Mouse (Mus musculus): ENCODE data around the gene Brf1. TPM values are rescaled to one million over a fixed set of nuclear protein-coding genes. Genes with fewer than 3 reads are reported as not detected.
A peak's percentile ranks its signal among the peaks of the same experiment; 100 is the strongest.

Gene Brf1
- total RNA-seq (2021): 10 to 100 TPM; 21.4 to 26.4 TPM
- long read RNA-seq, experiment 1, partial matches to known transcripts: 0 of 2 reads
- long read RNA-seq, experiment 1, other reads (novel, unspliced or antisense): 2 of 2 reads
- long read RNA-seq, experiment 2: 0 reads

DNA sequence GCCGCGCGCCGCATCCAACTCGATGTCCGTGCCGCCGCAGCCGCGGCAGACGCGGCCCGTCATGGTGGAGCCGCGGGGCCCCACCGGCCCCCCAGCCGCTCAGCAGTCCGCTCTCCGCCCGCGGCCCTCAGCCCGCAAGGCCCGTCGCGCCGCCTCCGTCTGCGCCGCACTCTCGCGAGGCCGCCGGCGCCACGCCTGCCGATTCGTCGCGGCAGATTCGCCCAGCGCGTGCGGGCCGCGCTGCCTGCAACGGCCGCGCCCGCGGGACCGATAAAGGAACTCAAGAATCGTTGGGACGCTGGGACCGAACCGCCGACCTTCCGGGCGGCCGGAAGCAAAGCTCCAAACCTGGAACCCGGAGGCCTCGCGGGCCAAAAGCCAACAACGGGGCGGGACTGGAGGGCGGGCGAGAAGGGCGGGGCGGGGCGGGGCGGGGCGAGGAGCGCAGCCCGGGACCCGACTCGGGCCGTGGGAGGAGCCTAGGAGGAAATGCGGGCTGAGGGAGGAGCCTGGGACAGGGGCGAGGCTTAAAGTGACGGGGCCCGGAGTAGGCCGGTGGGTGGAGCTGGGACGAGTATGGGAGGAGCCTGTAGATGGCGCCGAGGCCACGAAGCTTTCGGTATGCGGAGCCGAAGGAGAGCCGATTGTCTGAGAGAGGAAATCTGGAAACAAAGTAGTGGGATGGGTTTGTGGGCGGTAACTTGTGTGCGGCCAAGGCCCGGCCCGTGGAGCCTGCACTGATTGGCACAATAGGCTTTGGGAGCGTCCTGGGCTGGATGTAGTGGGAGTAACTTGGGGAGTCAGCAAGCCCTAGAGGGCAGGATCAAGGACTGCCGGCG is at the start of gene Brf1:
Brf1 (minus strand) TSS at position 411 of the 839 bp plus-strand sequence.
- DNase-seq: peak; percentile 97 to 99

DNA sequence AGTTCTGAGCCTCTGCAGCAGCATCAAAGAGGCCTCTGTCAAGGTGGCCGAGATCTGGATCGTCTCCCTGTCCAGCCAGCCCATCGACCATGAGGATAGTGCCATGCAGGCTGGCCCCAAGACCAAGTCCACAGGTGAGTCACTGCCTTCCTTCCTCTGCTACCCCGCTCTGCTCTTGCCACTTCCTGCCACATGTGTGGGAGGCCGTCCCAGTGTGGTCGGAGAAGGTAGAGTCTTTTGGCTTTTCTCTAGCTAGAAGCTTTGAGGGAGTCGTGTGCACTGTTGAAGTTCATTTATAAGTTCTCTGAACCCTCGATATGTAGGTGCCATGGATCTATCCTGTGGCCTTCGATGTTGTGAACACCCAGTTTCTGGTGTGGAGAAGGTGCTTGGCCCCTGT is 49.3 kb upstream of the Brf1 start:
- no peak for DNase-seq

DNA sequence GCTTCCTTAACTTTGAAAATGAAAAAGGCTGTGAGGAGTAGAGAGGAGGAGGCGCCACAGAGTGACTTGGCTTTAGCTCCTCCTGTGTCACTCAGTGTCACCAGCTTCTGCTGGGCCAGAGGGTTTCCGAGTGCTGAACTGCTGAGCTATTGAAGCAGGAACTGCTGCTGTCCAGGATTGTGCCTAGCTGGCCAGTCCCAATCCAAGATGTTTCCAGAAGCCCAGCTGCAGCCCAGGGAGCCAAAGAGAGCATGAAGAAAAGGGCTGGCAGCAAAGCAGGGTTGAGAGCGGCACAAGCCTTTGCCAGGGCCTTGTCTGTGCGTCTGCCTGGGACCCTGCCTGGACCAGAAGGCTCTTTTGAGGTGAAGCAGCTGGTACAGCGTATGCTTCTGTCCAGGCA is 47.6 kb upstream of the Brf1 start:
- no peak for DNase-seq

DNA sequence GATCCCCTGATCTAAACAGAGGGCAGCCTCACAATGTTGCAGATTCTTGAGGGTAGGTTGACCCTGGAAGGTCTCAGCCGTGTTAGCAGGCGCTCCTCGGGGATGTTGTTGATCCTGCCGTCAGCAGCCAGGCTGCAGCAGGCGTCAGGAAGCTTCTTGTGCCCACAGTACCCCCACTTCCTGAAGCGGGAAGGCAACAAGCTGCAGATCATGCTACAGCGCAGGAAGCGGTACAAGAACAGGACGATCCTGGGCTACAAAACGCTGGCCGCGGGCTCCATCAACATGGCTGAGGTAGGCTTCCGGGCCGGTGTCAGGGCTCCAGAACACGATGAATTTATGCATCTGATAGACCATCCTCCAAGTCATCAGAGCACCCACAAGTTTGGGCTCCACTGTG is 46.4 kb upstream of the Brf1 start:
- no peak for DNase-seq

DNA sequence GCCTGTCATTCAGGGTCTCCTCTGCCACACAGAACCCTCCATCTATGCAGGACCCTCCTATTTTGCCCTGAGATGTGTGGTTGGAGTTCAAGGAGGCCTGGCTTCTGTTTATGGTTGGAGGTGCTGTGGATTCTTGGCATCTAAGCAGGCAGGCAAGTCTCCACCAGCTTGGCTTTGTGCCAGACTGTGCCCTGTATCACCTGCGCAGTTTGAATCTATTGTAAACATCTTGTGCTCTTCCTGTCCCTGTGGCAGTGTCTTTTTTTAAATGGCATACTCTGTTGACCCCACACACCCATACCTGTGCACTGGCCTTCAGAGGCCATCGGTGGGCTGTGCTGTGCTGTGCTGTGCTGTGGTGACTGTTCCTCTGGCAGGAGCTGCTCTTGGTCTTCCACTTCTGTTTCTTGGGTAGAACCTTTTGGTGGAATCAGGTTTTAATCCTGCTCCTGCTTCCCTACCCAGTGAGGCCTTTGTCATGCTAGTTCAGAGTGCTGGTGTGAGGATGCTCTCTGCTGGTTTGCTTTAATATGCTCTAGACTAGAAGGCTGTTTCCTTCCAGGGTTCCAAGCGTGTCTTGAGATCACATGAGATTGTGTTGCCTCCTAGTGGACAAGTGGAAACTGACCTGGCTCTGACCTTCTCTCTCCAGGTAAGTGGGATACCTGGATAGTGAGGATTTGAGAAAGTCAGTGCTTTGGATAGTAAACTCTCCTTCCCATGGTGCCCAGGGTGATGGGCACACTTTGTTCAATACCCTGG is 44.6 kb upstream of the Brf1 start:
- peak; percentile 34 to 68 for DNase-seq

DNA sequence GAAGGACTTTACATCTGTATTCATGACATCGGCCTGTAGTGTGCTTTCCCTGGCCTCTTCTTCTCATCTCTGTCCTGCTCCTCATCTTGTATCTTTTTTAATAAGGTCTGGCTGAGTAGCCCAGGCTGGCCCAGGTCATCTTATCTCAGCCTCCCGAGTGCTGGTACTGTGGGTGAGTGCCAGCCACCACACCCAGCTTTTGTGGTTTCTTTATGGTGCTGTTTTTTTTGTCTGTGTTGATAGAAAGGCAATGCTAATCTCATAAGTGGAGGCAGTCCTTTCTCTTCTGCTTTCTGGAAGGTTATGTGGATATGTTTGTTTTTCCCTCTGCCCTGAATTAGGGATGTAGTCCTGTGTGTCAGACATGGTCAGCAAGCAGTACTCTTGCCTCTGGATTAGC is 42.0 kb upstream of the Brf1 start:
- DNase-seq: no peak

DNA sequence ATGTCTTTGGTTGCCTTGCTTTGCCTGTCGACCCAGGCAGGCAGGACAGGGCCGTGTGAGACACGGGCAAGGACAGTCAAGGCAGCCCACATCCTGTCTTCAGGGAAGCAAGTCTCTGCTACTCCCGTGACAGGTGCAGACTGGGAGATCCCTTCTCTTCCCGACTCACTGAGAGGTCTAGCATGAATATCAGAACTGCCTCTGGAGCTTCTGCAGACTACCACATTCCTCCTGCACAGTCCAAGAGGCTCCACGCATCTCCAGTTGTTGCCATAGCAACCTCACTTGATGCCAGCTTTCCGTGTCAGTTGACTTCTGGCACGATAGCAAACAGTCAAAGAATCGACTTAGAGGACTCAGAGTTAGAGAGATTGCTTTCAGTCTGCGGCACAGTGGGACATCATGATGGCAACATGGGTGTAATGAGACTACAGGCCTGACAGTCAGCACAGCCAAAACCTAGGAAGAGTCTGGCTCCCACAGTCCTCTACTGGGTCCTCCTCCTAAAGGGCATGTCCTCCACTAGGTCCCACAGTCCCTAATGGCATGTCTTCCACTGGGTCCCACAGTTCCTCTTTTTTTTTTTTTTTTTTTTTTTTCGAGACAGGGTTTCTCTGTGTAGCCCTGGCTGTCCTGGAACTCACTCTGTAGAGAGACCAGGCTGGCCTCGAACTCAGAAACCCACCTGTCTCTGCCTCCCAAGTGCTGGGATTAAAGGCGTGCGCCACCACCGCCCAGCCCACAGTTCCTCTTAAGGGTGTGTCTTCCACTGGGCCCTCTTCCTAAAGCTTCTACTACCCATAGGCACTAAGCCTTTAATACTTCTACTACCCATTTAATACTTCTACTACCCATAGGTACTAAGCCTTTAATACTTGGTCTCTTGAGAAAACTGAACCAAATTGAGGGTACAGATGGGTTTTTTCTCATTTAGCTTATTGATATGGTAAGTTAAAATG is 41.3 kb upstream of the Brf1 start:
- peak; percentile 58 to 74 for DNase-seq

DNA sequence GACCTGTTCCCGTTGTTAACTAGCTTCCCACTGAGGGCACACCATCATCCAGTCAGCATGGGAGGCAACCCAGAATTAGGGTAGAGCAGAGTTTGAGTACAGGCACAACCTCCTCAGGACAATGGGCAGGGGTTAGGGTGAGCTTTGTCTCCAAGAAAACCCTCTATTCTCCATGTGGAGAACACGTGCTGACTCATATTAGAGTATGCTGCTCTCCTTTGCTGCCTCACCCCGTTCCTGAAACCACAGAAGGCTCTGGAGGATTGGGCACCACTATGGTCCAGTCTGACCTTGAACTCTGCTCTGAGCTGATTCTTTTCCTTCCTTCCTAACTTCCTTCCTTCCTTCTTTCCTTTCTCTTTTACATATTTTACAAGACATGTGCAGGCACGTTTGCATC is 37.9 kb upstream of the Brf1 start:
- no peak for DNase-seq

DNA sequence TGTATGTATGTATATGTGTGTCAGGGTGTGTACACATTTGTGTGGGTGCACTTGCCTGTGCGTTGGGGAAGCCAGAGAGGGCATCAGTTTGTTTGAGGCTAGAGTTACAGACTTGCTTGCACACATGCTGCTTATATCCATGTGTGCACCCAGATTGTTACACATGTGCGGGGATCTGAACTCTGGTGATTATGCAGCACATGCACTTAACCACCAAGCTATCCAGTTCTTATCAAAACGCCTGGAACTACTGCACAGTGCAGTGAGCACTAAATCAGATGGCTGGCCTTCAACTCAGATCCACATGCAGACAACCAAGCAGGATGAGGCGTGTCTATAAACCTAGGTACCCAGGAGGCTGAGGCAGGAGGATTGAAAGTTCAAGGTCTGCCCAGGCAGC is 36.5 kb upstream of the Brf1 start:
- no peak for DNase-seq

DNA sequence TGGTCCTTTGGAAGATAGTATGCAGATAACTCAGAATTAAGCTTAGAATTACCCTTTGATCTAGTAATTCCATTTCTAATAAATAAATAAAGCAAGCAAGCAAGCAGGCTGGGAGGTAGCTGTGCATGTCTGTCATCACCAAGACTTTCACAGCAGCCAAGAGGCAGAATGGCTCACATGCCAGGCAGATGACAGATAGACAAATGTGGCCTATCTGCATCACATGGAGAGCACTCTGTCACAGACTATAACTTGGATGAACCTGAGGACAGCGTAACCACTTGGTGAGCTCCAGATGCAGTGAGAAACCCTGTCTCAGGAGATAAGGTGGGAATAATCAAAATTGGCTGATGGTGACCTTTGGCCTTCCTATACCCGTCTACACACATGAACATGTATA is 34.6 kb upstream of the Brf1 start:
- peak in 1 of 2 experiments; percentile 37 for DNase-seq

DNA sequence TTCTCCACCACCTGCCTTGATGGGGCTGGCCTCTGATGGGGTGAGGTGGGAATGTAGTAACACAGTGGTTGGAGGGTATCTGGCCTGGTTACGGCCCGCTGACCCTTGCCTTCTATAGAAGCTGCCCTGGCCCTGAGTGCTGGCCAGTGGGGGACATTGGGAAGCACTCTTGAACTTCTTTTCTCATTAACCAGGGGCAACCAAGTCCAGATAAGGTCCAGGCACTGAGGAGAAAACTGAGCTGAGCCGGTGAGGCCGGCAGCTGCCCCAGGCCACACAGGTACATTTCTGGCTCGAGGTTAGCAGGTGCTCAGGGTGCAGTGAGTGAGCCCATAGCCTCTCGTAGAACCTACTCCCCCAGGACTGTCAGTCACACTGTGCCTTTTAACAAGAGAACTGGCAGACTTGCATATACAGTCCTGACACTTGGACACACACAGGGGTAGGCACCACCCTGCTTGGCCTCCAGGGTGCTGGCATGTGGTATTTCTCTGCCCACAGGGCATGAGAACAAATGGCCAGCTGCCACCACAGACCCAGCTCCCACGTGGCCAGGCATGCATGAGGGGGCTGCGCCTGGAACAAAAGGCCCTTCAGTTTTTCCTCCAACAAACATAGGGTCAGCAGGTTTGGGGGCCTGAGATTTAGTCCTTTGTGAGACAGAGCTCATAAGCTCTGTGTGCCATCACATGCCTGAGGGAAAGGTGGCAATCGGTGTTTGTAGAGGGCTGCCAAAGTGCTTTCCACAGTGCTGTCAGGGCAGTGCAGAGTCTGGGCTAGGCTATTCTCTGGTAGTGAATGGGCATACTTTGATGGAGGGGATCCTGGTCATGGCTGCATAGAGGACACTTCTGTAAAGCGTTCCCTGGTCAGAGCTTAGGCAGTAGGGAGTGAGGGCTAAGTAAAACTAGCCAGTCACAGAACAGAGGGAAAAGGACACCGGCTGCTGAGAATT is 32.1 kb upstream of the Brf1 start:
- DNase-seq: peak; percentile 63 to 65

DNA sequence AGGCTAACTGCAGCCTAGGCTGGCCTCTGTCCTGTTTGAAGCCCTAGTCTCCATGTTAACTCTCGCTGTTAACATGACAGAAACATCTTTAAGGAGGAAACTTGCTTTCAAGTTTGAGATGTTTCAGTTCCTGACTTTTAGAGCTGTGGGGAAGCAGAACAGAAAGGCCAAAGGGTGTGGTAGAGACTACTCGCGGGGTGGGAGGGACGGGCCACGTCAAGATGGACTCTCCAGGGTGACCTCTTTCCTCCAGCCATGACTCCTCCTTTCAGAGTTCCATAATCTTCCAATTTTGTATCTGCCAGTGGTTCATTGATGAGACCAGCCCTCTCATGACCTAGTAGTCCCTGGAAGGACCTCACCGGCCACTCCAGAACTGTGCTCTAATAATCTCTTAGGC is 30.9 kb upstream of the Brf1 start:
- DNase-seq: no peak

DNA sequence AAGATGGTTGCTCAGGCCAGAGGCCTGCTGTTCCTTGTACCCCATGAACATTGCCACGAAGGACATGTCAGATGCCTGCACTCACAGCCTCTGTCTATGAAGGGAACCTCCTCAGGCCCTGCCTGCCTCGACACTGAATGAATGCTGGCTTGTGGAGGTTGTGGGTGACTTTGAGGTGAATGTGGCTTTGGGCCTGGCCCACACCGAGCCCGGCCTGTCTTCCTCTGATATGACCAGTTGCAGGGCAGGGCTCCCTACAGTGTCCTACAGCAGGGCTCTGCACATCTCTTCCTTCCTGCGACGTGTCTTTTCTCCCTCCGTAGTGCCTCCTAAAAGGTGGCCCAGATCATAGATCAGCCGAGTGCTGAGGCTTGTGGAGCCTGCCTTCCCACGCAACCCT is 30.5 kb upstream of the Brf1 start:
- no peak for DNase-seq

DNA sequence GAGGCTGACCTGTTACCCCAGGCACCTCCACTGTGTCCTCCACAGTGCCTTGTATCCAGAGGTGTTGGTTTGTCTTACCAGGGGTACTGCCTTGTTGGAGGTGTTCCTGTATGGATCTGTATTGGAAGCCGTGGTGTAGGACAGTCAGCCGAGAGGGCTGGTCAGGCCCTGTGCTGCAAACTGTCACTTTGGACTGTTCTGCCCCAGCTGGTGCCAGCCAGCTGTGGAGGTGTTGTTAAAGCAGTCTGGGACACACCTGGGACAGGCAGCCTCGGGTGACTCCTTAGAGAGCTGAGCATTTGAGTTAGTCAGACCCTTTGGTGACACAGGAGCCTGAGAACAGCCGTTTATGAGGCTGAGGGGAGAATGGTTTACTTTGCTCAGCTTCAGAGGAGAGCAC is 29.5 kb upstream of the Brf1 start:
- DNase-seq: no peak

DNA sequence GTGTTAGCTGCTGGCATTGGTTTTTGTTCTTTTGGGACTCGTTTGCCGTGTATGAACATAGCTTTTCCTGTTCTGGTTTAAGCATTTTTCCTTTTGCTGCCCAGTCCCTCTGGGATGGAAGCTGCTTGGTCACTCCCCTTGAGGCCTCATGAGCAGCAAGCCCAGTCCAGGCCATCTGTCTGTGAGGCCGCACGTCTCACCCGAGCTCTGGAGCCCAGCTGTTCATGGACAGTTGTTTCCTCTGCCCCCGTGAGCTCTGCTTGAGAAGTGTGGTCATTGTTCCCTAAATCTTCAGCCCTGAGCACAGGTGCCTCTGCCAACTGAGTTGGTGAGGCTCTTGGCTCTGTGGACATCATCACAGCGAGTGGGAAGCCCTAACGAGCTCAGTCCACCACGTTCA is 28.4 kb upstream of the Brf1 start:
- peak in 1 of 2 experiments; percentile 55 for DNase-seq

DNA sequence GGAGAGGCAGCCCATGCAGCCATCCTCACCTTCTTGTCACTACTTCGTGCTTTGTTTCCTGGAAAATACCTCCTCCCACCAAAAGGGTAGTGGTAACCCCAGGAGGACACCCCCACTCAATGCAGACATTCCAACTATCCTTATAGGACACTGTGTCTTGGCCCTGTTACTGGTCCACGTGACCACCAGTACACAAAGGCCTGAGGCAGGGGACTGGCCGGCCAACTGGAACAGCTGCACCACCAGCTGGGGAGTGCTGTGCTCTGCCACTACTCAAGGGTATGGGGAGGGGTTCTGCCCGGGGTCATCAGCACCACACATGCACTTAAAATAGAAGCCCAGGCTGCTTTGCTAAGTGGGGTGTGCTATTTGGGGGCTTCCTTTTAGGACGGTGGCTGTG is 27.6 kb upstream of the Brf1 start:
- DNase-seq: no peak

DNA sequence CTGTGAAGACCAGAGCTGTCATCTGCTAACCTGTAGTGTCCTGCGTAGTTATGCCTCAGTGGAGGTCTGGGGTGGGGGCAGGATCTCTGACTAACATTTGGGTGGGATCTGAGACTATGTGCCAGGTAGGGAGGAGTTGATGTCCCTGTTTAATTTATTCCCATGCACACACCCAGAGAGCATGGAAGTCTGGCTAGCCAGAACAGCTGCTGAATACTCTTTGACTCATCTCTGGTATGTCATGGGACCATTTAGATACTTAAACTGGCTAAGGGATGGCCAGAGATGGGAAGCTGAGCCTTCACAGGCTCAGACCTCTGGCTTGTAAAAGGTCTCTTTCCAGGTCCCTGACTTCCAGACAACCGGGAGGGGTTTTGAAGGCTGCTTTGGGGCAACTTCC is 27.0 kb upstream of the Brf1 start:
- no peak for DNase-seq

DNA sequence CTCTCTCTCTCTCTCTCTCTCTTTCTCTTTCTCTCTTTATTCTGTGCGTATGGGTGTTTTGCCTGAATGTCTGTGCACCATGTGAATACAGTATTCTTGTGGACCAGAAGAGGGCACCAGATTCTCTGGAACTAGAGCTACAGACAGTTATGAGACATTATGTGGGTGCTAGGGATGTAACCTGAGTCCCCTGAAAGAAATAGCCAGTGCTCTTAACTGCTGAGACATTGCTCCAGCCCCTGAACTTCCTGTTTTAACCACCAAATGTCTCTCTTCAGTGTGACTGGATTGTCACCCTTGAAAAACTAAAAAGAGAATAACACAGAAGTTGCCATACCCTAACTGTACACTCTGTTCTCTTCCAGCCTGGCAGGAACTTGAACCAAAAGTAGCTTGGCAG is 26.1 kb upstream of the Brf1 start:
- DNase-seq: no peak

DNA sequence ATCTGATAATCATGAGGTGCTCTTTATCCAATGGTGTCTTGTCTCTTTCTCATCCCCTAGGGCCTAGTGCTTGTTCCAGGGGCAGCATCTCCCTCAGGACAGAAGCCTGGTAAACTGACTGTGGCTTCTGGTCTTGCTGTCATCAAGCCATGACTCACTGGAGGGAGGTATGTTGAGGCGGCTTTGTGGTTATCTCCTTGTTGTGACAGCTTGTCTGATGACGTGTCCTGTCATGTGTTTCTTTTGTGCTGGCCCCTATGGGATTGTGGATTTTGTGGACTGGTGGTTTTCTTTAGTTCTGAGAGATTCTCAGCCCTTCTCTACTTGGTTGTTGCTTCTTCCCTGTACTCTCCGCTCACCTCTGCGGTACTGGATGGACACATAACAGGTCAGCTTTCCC is 22.6 kb upstream of the Brf1 start:
- no peak for DNase-seq

DNA sequence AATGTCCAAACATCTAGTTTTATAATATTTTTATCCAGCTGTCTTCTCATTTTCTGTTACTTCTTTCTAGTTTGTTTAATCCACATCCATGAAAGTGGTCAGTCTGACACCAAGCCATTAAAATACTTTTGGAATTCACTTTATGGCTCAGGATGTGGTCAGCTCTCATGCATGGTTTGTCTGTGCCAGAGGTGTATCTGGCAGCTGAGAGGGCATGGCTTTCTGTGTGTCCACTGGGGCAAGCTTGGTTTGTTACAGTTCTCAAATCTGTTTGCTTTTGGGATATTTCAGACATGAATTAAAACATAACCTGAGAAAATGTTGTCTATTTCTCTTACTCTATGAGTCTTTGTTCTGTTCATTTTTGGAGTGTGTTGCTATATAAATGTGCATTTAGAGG is 21.0 kb upstream of the Brf1 start:
- no peak for DNase-seq

DNA sequence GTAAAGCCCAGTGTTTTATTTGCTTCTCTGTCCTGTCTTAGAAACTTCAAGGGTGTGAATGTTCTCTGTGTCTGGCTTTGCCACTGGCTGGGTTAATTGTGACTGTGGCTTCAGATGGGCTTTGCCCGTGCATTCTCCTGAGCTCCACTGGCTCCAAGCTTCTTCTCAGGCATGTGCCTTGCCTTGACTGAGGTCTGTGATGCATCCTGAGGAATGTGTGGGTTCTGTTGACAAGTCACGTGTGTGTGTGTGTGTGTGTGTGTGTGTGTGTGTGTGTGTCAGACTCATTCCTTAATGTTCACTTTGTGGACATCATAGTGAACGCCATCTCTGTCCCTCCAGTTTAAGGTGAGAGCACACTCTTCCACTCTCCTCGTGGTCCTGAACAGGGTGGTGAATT is 18.3 kb upstream of the Brf1 start:
- DNase-seq: no peak
